Mouse (Mus musculus) CD4-positive naive resting alpha-beta T cell, adult 57 days (primary cell): ENCODE data around the gene Prcd. TPM values are rescaled to one million over a fixed set of nuclear protein-coding genes. Genes with fewer than 3 reads are reported as not detected.

Experiments
- total RNA-seq: library from RNA; stranded (reverse); gene quantifications from one replicate; pipeline ENCODE4 v1.2.4, GENCODE M21; 2023

Gene Prcd
- total RNA-seq, result not detected

GRCm38 (mm10) chr11:116653234-116653633 lies at the start of gene Prcd:
Prcd (plus strand) TSS chr11:116653534.

GRCm38 (mm10) chr11:116626299-116627071 lies 26.8 kb upstream of the Prcd start, which contains the start of gene Rhbdf2:
Rhbdf2 (minus strand) TSS chr11:116627019.

GRCm38 (mm10) chr11:116654255-116654821 lies 1.0 kb downstream of the Prcd start, which contains the start of gene Cygb:
Cygb (minus strand) TSS chr11:116654313.

Other genes starting within 250 kb of the Prcd start
- gene Rnf157, start 240.5 kb upstream of the Prcd start, total RNA-seq, result 8.8 TPM
- 107 TPM for gene Ubald2, start 219.4 kb upstream of the Prcd start, total RNA-seq
- 0.21 TPM for gene Qrich2, start 187.3 kb upstream of the Prcd start, total RNA-seq
- gene Prpsap1, start 159.3 kb upstream of the Prcd start, total RNA-seq, result 78.4 TPM
- gene Sphk1, start 122.6 kb upstream of the Prcd start, total RNA-seq, result 0.18 TPM
- 24.5 TPM for gene Ube2o, start 72.1 kb upstream of the Prcd start, total RNA-seq
- not detected for gene Aanat, start 67.1 kb upstream of the Prcd start, total RNA-seq
- gene Rhbdf2, start 26.5 kb upstream of the Prcd start, total RNA-seq, result 19.1 TPM
- gene Cygb, start 779 bp downstream of the Prcd start, total RNA-seq, result not detected
- gene St6galnac1, start 122.0 kb downstream of the Prcd start, total RNA-seq, result not detected
- gene Mxra7, start 174.5 kb downstream of the Prcd start, total RNA-seq, result 0.71 TPM
- 55.9 TPM for gene Mettl23, start 189.7 kb downstream of the Prcd start, total RNA-seq
- gene Jmjd6, start 189.9 kb downstream of the Prcd start, total RNA-seq, result 59.3 TPM
- gene Mfsd11, start 198.9 kb downstream of the Prcd start, total RNA-seq, result 20.3 TPM
- 408 TPM for gene Srsf2, start 199.6 kb downstream of the Prcd start, total RNA-seq